Mouse (Mus musculus) E14TG2a.4 (cell line): Measurements from ENCODE around the gene Dpp9.

ENCODE experiments used
- CTCF ChIP-seq: conservative IDR thresholded peaks from 2 replicates; pipeline ENCODE4 v1.5.1; 2014; ENCODE audit warnings: low read length
- NANOG ChIP-seq: IDR thresholded peaks from 2 replicates; pipeline ENCODE4 v1.6.1; 2014; ENCODE audit warnings: borderline replicate concordance, low read length, mixed read lengths

DNA sequence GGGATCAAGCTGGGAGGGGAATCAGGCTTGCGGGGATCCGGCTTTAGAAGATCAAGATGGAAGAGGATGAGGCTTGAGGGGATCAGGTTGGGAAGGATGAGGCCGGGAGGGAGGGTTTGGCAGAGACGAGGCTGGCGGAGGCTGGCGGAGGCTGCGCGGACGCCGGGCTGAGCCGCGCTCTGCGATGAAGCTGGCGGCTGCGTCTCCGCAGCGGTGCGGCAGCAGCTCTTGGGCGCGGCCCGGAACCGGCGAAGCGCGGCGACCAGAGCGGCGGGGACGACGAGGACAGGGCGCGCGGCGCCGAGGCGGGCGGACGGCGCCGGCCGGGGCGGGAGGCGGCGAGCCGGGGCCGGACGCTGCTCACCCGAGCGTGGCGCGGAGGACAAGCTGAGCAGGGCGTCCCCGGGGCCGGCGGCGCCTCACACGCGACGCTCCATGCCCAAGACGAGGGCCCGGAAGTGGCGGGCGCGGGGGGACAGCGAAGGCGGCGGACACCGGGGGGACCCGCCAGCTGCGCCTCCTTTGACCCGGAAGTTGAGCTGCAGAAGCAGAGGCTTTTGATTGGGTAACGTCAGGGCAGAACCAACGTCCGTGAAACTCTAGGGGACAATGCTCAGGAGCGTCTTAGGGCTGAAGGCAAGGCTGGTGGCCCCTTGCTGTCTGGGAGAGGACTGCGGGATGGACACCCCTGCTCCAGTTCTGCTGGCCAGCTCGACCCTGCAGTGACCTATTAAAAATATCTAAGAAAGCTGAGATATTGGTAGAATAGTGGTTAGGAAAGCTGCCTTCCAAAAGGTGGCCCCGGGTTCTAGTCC lies at the start of gene Dpp9:
- TF ChIP-seq CTCF (no peak), NANOG (no peak)
